Mouse (Mus musculus) kidney, embryonic 14.5 days (tissue): Measurements from ENCODE around the gene Fbxw10. TPM values are rescaled to one million over a fixed set of nuclear protein-coding genes. Genes with fewer than 3 reads are reported as not detected.

ENCODE experiments used
- ATAC-seq: fragments of 200-750 bp; cut with Nextera tagmentation; 2 replicates; pipeline ENCODE4 v1.8.0; 2017; ENCODE audit warnings: moderate number of reproducible peaks, mild to moderate bottlenecking, moderate TSS enrichment, moderate library complexity; ENCODE audit not compliant: low FRiP score, low TSS enrichment
- H3K27ac ChIP-seq: fragments of 300-500 bp; sonication (generic); 2 replicates; pipeline ENCODE4 v1.5.1; 2014; ENCODE audit warnings: low read depth, mild to moderate bottlenecking, low read length, moderate library complexity, mixed read lengths
- H3K27me3 ChIP-seq: fragments of 300-500 bp; sonication (generic); 2 replicates; pipeline ENCODE4 v1.6.1; 2014; ENCODE audit warnings: mild to moderate bottlenecking, low read length; ENCODE audit not compliant: control insufficient read depth, insufficient read depth
- H3K36me3 ChIP-seq: fragments of 300-500 bp; sonication (generic); 2 replicates; pipeline ENCODE4 v1.6.1; 2014; ENCODE audit warnings: low read length, mixed read lengths; ENCODE audit not compliant: control insufficient read depth, insufficient read depth
- H3K4me1 ChIP-seq: fragments of 300-500 bp; sonication (generic); 2 replicates; pipeline ENCODE4 v1.6.1; 2014; ENCODE audit warnings: low read length, mixed read lengths; ENCODE audit not compliant: control insufficient read depth, insufficient read depth
- H3K4me2 ChIP-seq: fragments of 300-500 bp; sonication (generic); replicated peaks from 2 replicates; pipeline ENCODE4 v1.6.1; 2014; ENCODE audit warnings: low read depth, mild to moderate bottlenecking, low read length
- H3K4me3 ChIP-seq: fragments of 300-500 bp; sonication (generic); 2 replicates; pipeline ENCODE4 v1.5.1; 2014; ENCODE audit warnings: mild to moderate bottlenecking, low read length
- H3K9ac ChIP-seq: fragments of 300-500 bp; sonication (generic); 2 replicates; pipeline ENCODE4 v1.6.1; 2014; ENCODE audit warnings: low read depth, mild to moderate bottlenecking, low read length, moderate library complexity
- H3K9me3 ChIP-seq: fragments of 300-500 bp; sonication (generic); 2 replicates; pipeline ENCODE4 v1.6.1; 2016; ENCODE audit warnings: low read length; ENCODE audit not compliant: control insufficient read depth
- WGBS: fragments of 180-500 bp; shearing (Covaris S2); extraction: QIAGEN DNeasy Blood & Tissue Kit; methylation state at CpG from one replicate; pipeline ENCODE4 v1.1.7; 2014; 5-methylcytosine and 5-hydroxymethylcytosine counted together
- polyA plus RNA-seq: library from polyadenylated mRNA; unstranded; fragments of >200 nt; fragmentation: Nextera tagmentation; extraction: Ambion mirVana; gene quantifications from 2 replicates; pipeline ENCODE4 v1.2.1, GENCODE M21; 2014

Gene Fbxw10
- polyA plus RNA-seq, 1 experiment from 2014 or later: 0.73 TPM

GRCm38 (mm10) chr11:62827135-62827534 is 19.7 kb upstream of the Fbxw10 start:
- ATAC-seq: no peak
- Histone ChIP-seq H3K4me3 (no peak overlapping the region), H3K9me3 (no peaks in the 10 kb centered on the region), H3K27me3 (no peaks in the 10 kb centered on the region), H3K4me1 (peaks cover 7% of the 10 kb centered on the region; the same call in 1 of the 2 replicates), H3K4me2 (no peak overlapping the region), H3K27ac (no peak overlapping the region), H3K9ac (no peak overlapping the region), H3K36me3 (peaks cover 6% of the 10 kb centered on the region; the same call in 1 of the 2 replicates)
- 93% methylated on average over 4 of the region's 4 CpGs for WGBS

GRCm38 (mm10) chr11:62827911-62828310 is 19.0 kb upstream of the Fbxw10 start:
- Histone ChIP-seq H3K9ac (no peak overlapping the region), H3K4me1 (peaks cover 7% of the 10 kb centered on the region; the same call in 1 of the 2 replicates), H3K27ac (no peak overlapping the region), H3K4me3 (no peak overlapping the region), H3K4me2 (no peak overlapping the region), H3K27me3 (no peaks in the 10 kb centered on the region), H3K9me3 (no peaks in the 10 kb centered on the region), H3K36me3 (peaks cover 6% of the 10 kb centered on the region; the same call in 1 of the 2 replicates)
- ATAC-seq: no peak
- WGBS: 82% methylated on average over 3 of the region's 3 CpGs

- Histone ChIP-seq H3K9me3 (no peaks in the 10 kb centered on the region), H3K4me2 (no peak overlapping the region), H3K27ac (no peak overlapping the region), H3K27me3 (no peaks in the 10 kb centered on the region), H3K4me3 (no peak overlapping the region), H3K4me1 (peaks cover 7% of the 10 kb centered on the region; the same call in 1 of the 2 replicates), H3K9ac (no peak overlapping the region), H3K36me3 (peaks cover 6% of the 10 kb centered on the region; the same call in 1 of the 2 replicates)
- WGBS: 83% methylated on average over 2 of the region's 2 CpGs
- no peak for ATAC-seq
Observed at GRCm38 (mm10) chr11:62830387-62830786, 16.5 kb upstream of the Fbxw10 start.

GRCm38 (mm10) chr11:62831906-62832305 is 15.0 kb upstream of the Fbxw10 start:
- peaks cover 11% of the 10 kb centered on the region; the same call in 1 of the 2 replicates for H3K36me3 ChIP-seq
- no peak for ATAC-seq

GRCm38 (mm10) chr11:62844562-62844961 is 2.3 kb upstream of the Fbxw10 start:
- Histone ChIP-seq H3K4me3 (no peak overlapping the region), H3K4me2 (no peak overlapping the region), H3K27ac (no peak overlapping the region), H3K4me1 (peaks cover 9% of the 10 kb centered on the region; the same call in 1 of the 2 replicates), H3K9me3 (no peaks in the 10 kb centered on the region), H3K9ac (no peak overlapping the region), H3K27me3 (no peaks in the 10 kb centered on the region), H3K36me3 (peaks cover 8% of the 10 kb centered on the region; the same call in 1 of the 2 replicates)
- no peak for ATAC-seq
- WGBS: 89% methylated on average over 5 of the region's 5 CpGs

More at GRCm38 (mm10) chr11:62831906-62832305, 15.0 kb upstream of the Fbxw10 start:
- Histone ChIP-seq H3K4me3 (no peak overlapping the region), H3K4me1 (no peaks in the 10 kb centered on the region), H3K9me3 (no peaks in the 10 kb centered on the region), H3K4me2 (no peak overlapping the region), H3K27me3 (no peaks in the 10 kb centered on the region), H3K27ac (no peak overlapping the region), H3K9ac (no peak overlapping the region)

GRCm38 (mm10) chr11:62845730-62846129 is 1.1 kb upstream of the Fbxw10 start:
- 71% methylated on average over 3 of the region's 3 CpGs for WGBS
- ATAC-seq: no peak

GRCm38 (mm10) chr11:62847655-62848191 is 854 bp downstream of the Fbxw10 start:
- H3K4me3 ChIP-seq: no peak overlapping the region

More at GRCm38 (mm10) chr11:62845730-62846129, 1.1 kb upstream of the Fbxw10 start:
- Histone ChIP-seq H3K27me3 (no peaks in the 10 kb centered on the region), H3K9ac (no peak overlapping the region), H3K4me2 (no peak overlapping the region), H3K4me1 (peaks cover 9% of the 10 kb centered on the region; the same call in 1 of the 2 replicates), H3K9me3 (no peaks in the 10 kb centered on the region), H3K4me3 (no peak overlapping the region), H3K36me3 (peaks cover 3% of the 10 kb centered on the region; the same call in 1 of the 2 replicates), H3K27ac (no peak overlapping the region)

GRCm38 (mm10) chr11:62848301-62848700 is 1.4 kb downstream of the Fbxw10 start:
- Histone ChIP-seq H3K9ac (no peak overlapping the region), H3K27me3 (no peaks in the 10 kb centered on the region), H3K27ac (no peak overlapping the region), H3K4me3 (no peak overlapping the region), H3K36me3 (no peaks in the 10 kb centered on the region), H3K9me3 (no peaks in the 10 kb centered on the region), H3K4me2 (no peak overlapping the region), H3K4me1 (peaks cover 9% of the 10 kb centered on the region; the same call in 1 of the 2 replicates)
- 29% methylated on average over 2 of the region's 2 CpGs for WGBS
- ATAC-seq: no peak

More at GRCm38 (mm10) chr11:62847655-62848191, 854 bp downstream of the Fbxw10 start:
- Histone ChIP-seq H3K27ac (no peak overlapping the region), H3K27me3 (no peaks in the 10 kb centered on the region), H3K4me2 (no peak overlapping the region; the same call in 1 of the 2 replicates), H3K36me3 (no peaks in the 10 kb centered on the region), H3K9me3 (no peaks in the 10 kb centered on the region), H3K4me1 (peaks cover 9% of the 10 kb centered on the region; the same call in 1 of the 2 replicates), H3K9ac (no peak overlapping the region)
- 38% methylated on average over 4 of the region's 4 CpGs for WGBS
- ATAC-seq: no peak

- H3K9me3 ChIP-seq: no peaks in the 10 kb centered on the region
- peaks cover 9% of the 10 kb centered on the region; the same call in 1 of the 2 replicates for H3K4me1 ChIP-seq
- H3K36me3 ChIP-seq: no peaks in the 10 kb centered on the region
- no peak overlapping the region for H3K4me2 ChIP-seq
- no peak overlapping the region for H3K9ac ChIP-seq
- 79% methylated on average over 1 of the region's 1 CpGs for WGBS
- no peak for ATAC-seq
- no peak overlapping the region for H3K27ac ChIP-seq
- no peak overlapping the region for H3K4me3 ChIP-seq
- H3K27me3 ChIP-seq: no peaks in the 10 kb centered on the region
Observed at GRCm38 (mm10) chr11:62851199-62851598, 4.3 kb downstream of the Fbxw10 start.
